Mouse (Mus musculus): ENCODE data around the gene Ranbp9. TPM values are rescaled to one million over a fixed set of nuclear protein-coding genes. Genes with fewer than 3 reads are reported as not detected.

The Ranbp9 gene
- polyA plus RNA-seq, 1 experiment from 2014 or later, result 13.7 TPM

Other genes with a start within 250 kb of the Ranbp9 start
- gene Gfod1, start 177.1 kb downstream of the Ranbp9 start, polyA plus RNA-seq (2014; fragmentation: Nextera tagmentation; extraction: Ambion mirVana), result 1.3 TPM in 2 replicates
- 31.1 and 31.8 TPM in 2 replicates for gene Sirt5, start 115.8 kb downstream of the Ranbp9 start, polyA plus RNA-seq (2014; fragmentation: Nextera tagmentation; extraction: Ambion mirVana)
- gene Nol7, start 82.9 kb downstream of the Ranbp9 start, polyA plus RNA-seq (2014; fragmentation: Nextera tagmentation; extraction: Ambion mirVana), result 128 and 141 TPM in 2 replicates
- 21.4 and 23.1 TPM in 2 replicates for gene Mcur1, start 78.9 kb upstream of the Ranbp9 start, polyA plus RNA-seq (2014; fragmentation: Nextera tagmentation; extraction: Ambion mirVana)
- 2.6 TPM in 2 replicates for gene Rnf182, start 134.4 kb upstream of the Ranbp9 start, polyA plus RNA-seq (2014; fragmentation: Nextera tagmentation; extraction: Ambion mirVana)